Mouse (Mus musculus) E14TG2a.4 (cell line): ENCODE results near the gene Cenpe.

Experiments
- H3K27me3 ChIP-seq: 2 replicates; pipeline ENCODE4 v1.6.1; 2014; ENCODE audit warnings: low read length, control low read depth; ENCODE audit not compliant: insufficient read depth
- H3K36me3 ChIP-seq: 2 replicates; pipeline ENCODE4 v1.6.1; 2014; ENCODE audit warnings: low read length, control low read depth; ENCODE audit not compliant: insufficient read depth
- H3K4me1 ChIP-seq: replicated peaks from 2 replicates; pipeline ENCODE4 v1.6.1; 2014; ENCODE audit warnings: low read depth, low read length, control low read depth
- H3K4me3 ChIP-seq: replicated peaks from 2 replicates; pipeline ENCODE4 v1.5.1; 2014; ENCODE audit warnings: mild to moderate bottlenecking, low read length
- H3K9me3 ChIP-seq: 2 replicates; pipeline ENCODE4 v1.6.1; 2014; ENCODE audit warnings: low read length, control low read depth
- CTCF ChIP-seq: conservative IDR thresholded peaks from 2 replicates; pipeline ENCODE4 v1.5.1; 2014; ENCODE audit warnings: low read length
- NANOG ChIP-seq: IDR thresholded peaks from 2 replicates; pipeline ENCODE4 v1.6.1; 2014; ENCODE audit warnings: borderline replicate concordance, low read length, mixed read lengths
- POU5F1 ChIP-seq: IDR thresholded peaks from 2 replicates; pipeline ENCODE4 v1.6.1; 2014; ENCODE audit warnings: low read length, borderline replicate concordance

Gene Cenpe

DNA sequence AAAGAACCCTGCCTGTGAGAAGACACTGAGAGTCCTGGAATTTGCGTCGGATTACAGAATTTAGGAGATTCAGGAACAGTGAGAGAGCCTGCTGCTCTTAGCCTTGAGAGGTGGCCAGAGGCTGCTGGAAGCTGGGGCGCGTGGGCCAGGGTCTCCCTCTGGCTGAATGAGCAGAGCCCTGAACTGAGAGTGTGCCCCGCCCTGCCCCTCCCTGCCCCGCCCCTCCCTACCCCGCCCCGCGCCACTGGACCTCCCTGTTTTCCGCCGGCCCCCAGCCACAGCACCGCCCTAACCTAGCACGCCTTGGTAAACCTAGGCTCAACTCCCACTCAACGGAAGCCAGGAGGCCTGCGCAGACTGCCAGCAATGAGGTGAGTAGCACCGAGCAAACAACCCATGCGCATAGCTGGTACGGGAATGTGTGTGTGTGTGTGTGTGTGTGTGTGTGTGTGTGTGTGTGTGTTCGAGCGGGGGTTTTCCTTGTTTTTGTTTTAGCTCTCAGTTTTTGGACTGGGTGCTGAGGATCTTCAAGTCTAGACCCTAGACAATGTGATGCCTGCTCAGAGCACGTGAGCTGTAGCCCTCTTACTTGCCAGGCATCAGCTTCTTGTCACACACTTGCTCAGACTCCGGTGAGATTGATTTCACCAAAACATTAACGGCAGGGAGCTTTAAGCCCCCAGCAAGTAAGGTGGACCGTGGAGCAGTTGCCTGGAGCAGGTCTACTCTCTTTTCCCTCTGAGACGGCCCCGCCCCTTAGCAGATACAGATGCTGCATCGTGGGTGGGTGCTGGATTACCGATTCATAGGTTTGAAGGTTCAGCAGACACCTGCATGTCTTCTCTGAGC is 95.3 kb downstream of the Cenpe start, which contains the start of gene Slc9b2:
Gene Slc9b2 (plus strand): TSS at position 290 of the 849 bp plus-strand sequence.
- TF ChIP-seq POU5F1 (no peak), CTCF (no peak), NANOG (no peak)
- Histone ChIP-seq H3K4me1 (peaks cover 18% of the 10 kb centered on the region), H3K4me3 (peak within 1 kb of the TSS; percentile 50), H3K36me3 (no peaks in the 10 kb centered on the region), H3K27me3 (peaks cover 31% of the 10 kb centered on the region), H3K9me3 (no peaks in the 10 kb centered on the region)

DNA sequence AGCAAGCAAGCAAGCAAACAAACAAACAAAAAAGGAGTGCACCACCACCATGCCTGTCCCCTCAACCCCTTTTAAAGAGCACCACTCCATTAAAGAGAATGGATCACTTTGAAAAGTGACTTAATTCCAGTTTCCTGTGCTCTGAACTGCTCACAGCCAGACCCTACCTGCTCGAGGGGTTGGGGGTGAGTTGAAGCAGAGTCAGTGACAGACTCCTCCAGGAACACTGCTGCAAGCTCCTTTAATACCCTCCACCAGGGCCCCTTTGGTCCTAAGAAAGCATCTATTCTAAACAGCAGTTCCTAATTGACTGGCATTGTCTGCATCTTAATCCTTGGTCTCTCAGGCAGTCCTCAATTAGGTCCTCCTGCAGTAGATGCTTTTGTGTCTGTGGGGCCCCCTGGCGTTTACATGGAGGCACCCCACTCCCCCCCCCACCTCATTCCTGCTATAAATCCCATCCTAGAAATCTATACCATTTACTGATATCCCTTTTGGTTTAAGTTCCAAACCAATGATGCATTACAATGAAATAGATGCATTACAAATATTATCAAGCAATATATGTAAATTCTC is 100.7 kb downstream of the Cenpe start:
- Histone ChIP-seq H3K9me3 (no peaks in the 10 kb centered on the region), H3K4me1 (peaks cover 25% of the 10 kb centered on the region), H3K4me3 (no peak overlapping the region), H3K27me3 (peaks cover 15% of the 10 kb centered on the region), H3K36me3 (no peaks in the 10 kb centered on the region)
- TF ChIP-seq POU5F1 = no peak

DNA sequence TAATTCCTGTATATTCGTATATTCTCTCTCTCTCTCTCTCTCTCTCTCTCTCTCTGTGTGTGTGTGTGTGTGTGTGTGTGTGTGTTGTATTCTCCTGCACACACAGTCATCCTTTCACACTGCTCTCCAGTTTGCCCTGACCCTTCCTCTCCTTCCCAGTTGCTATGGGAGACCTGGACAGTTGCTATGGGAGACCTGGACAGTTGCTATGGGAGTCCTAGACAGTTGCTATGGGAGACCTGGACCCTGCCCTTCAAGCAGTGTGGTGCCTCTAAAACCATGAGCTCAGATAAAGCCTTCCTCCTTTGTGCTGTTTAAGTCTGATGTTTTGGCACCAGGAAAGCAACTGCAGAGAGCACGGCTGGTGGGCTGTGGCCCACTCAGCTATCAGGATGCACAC is 101.4 kb downstream of the Cenpe start:
- H3K9me3 ChIP-seq = no peaks in the 10 kb centered on the region
- TF ChIP-seq POU5F1 (no peak), NANOG (no peak), CTCF (no peak)
- H3K4me3 ChIP-seq = no peak overlapping the region
- peaks cover 24% of the 10 kb centered on the region for H3K4me1 ChIP-seq
- no peaks in the 10 kb centered on the region for H3K36me3 ChIP-seq
- peaks cover 10% of the 10 kb centered on the region for H3K27me3 ChIP-seq

DNA sequence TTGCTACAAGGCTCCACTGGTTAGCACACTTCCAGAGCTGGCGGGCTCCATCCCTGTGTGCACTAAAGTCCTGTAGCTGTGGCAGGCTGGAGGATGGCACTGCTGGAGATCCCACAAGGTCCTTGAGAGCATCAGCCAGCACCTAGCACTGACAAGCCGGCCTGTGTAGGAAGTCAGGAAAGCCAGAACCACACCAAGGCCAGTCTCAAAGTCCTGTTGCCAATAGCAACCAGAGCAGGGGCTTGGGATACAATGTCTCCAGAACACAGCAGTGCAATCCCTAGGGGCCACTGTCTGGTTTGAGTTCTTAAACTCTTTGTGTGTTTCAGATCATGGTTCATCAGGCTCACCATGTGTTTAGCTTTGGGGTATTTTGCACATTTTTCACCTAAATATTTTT is 102.5 kb downstream of the Cenpe start:
- H3K9me3 ChIP-seq = no peaks in the 10 kb centered on the region
- no peaks in the 10 kb centered on the region for H3K36me3 ChIP-seq
- no peak overlapping the region for H3K4me3 ChIP-seq
- TF ChIP-seq NANOG (no peak), POU5F1 (no peak), CTCF (no peak)
- peaks cover 6% of the 10 kb centered on the region for H3K27me3 ChIP-seq
- H3K4me1 ChIP-seq = peaks cover 24% of the 10 kb centered on the region

DNA sequence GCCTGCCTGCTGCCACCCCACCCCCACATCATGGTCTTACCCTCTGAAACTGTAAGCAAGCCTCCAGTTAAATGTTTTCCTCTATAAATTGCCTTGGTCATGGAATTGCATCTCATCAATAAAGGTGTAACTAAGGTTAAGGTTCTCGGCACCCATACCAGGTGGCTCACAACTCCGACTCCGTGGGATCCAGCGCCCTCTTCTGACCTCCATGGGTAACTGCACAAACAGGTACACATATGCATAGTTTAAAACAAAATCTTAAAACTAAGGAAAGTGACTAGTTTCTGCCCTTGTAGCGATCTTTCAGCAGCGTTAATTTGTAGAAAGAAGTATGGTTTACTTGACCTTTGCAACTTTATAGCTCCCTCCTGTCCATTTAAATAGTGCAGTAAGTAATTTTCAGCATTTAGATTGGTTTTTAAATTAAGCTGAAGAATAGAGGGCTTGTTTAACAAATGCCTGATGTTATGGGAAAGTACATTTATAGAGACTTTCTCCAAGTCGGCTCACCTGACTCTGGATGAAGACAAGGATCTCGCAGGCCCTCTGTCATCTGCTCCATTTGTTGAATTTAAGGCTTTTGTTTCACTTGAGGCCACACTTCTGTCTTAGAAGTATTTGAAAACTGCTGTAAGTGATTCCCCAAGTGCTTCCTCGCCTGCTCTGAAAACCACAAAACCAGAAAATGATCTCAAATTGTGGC is 103.5 kb downstream of the Cenpe start:
- Histone ChIP-seq H3K4me3 (no peak overlapping the region), H3K27me3 (peaks cover 6% of the 10 kb centered on the region), H3K9me3 (no peaks in the 10 kb centered on the region), H3K36me3 (no peaks in the 10 kb centered on the region), H3K4me1 (peaks cover 29% of the 10 kb centered on the region)
- TF ChIP-seq NANOG = no peak
- peak; percentile 27; the same call in 1 of the 2 replicates for TF ChIP-seq CTCF

DNA sequence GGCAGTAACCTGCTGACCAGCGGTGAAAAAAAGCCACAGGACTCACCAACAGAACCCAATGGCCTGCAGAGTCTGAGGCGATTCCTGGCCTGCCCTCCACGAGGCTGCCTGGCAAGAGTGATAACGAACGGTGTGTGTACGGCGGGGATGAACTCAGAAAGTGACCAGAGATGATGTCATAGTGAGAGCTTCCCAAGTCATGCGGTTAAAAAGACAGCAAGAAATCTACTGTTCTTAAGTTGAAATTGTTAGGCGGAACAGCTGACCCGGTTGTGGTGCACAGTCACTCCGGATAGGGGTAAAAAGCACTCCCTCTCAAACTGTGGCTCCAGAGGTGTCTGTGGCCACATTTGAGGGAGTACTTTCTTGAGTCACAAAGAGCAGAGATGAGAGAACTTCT is 106.0 kb downstream of the Cenpe start:
- Histone ChIP-seq H3K4me1 (peaks cover 29% of the 10 kb centered on the region), H3K27me3 (no peaks in the 10 kb centered on the region), H3K36me3 (no peaks in the 10 kb centered on the region), H3K9me3 (no peaks in the 10 kb centered on the region), H3K4me3 (no peak overlapping the region)
- no peak for TF ChIP-seq CTCF
- no peak for TF ChIP-seq NANOG
- TF ChIP-seq POU5F1 = no peak
